Mouse (Mus musculus) hindbrain, embryonic 16.5 days (tissue): Measurements from ENCODE around the gene Top1. TPM values are rescaled to one million over a fixed set of nuclear protein-coding genes. Genes with fewer than 3 reads are reported as not detected.

Experiments used
- ATAC-seq: fragments of 200-750 bp; cut with Nextera tagmentation; 2 replicates; pipeline ENCODE4 v1.8.0; 2017; ENCODE audit warnings: moderate TSS enrichment, moderate library complexity
- H3K27ac ChIP-seq: fragments of 300-500 bp; sonication (generic); 2 replicates; pipeline ENCODE4 v1.5.1; 2014; ENCODE audit warnings: low read depth, mild to moderate bottlenecking, control low read depth, low read length, moderate library complexity
- H3K27me3 ChIP-seq: fragments of 300-500 bp; sonication (generic); replicated peaks from 2 replicates; pipeline ENCODE4 v1.6.1; 2014; ENCODE audit warnings: low read length; ENCODE audit not compliant: control insufficient read depth, insufficient read depth
- H3K36me3 ChIP-seq: fragments of 300-500 bp; sonication (generic); 2 replicates; pipeline ENCODE4 v1.6.1; 2014; ENCODE audit warnings: mild to moderate bottlenecking, low read length, moderate library complexity, mixed read lengths; ENCODE audit not compliant: control insufficient read depth, insufficient read depth
- H3K4me1 ChIP-seq: fragments of 300-500 bp; sonication (generic); 2 replicates; pipeline ENCODE4 v1.6.1; 2014; ENCODE audit warnings: low read depth, low read length; ENCODE audit not compliant: control insufficient read depth, insufficient read depth
- H3K4me2 ChIP-seq: fragments of 300-500 bp; sonication (generic); 2 replicates; pipeline ENCODE4 v1.6.1; 2014; ENCODE audit warnings: mild to moderate bottlenecking, low read length, control low read depth, moderate library complexity
- H3K4me3 ChIP-seq: fragments of 300-500 bp; sonication (generic); 2 replicates; pipeline ENCODE4 v1.5.1; 2014; ENCODE audit warnings: mild to moderate bottlenecking, low read length, control low read depth, moderate library complexity
- H3K9ac ChIP-seq: fragments of 300-500 bp; sonication (generic); 2 replicates; pipeline ENCODE4 v1.6.1; 2014; ENCODE audit warnings: low read depth, mild to moderate bottlenecking, control low read depth, low read length, moderate library complexity
- H3K9me3 ChIP-seq: fragments of 300-500 bp; sonication (generic); 2 replicates; pipeline ENCODE4 v1.6.1; 2014; ENCODE audit warnings: mild to moderate bottlenecking, low read length, moderate library complexity; ENCODE audit not compliant: control insufficient read depth
- WGBS: fragments of 180-500 bp; shearing (Covaris S2); extraction: QIAGEN DNeasy Blood & Tissue Kit; methylation state at CpG from one replicate; pipeline ENCODE4 v1.1.7; 2014; 5-methylcytosine and 5-hydroxymethylcytosine counted together
- polyA plus RNA-seq: library from polyadenylated mRNA; unstranded; fragments of >200 nt; fragmentation: Nextera tagmentation; extraction: Ambion mirVana; gene quantifications from 2 replicates; pipeline ENCODE4 v1.2.1, GENCODE M21; 2015

Top1 gene
- polyA plus RNA-seq, 1 experiment from 2014 or later, result 55.7 TPM

DNA sequence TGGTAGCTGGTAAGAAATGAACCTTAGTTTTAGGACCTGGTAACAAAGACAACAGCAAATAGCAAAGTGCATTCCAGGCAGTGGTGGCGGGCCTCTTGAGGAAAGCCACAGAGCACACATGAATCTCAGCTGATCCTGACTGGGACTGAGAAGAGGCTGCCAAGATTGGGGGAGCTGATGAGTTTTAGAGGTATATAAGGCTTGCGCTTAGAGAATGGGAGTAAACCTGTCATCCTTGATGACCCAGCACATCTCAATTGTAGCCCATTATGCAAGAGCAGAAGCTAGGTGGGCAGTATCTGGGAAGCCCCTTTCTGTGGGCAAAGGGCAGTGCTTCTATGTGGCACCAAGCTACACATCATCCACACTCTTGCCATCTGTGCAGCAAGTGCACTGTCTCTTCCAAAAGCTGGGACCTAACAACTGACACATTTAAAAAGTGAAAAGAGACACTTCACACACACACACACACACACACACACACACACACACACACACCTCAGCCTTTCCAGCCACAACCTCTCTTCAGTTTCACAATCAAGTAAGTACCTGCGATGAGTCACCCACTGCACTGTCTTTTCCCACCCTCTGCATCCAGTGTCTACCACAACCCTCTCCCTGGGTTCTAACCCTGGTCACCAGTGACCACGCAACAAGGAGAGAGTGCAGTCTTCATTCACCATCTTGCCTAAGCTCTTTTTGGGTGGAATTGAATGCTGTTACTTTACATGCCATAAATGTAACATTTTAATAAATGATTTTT, 78.1 kb downstream of the Top1 start:
- H3K27me3 ChIP-seq, result no peaks in the 10 kb centered on the region
- no peak overlapping the region for H3K4me3 ChIP-seq
- whole genome bisulfite sequencing, result 98% methylated on average over 4 of the region's 4 CpGs
- no peak overlapping the region for H3K4me2 ChIP-seq
- no peak overlapping the region for H3K27ac ChIP-seq
- no peaks in the 10 kb centered on the region for H3K4me1 ChIP-seq
- H3K36me3 ChIP-seq, result peaks cover 29% of the 10 kb centered on the region
- no peak overlapping the region for H3K9ac ChIP-seq
- no peaks in the 10 kb centered on the region for H3K9me3 ChIP-seq
- ATAC-seq, result no peak

DNA sequence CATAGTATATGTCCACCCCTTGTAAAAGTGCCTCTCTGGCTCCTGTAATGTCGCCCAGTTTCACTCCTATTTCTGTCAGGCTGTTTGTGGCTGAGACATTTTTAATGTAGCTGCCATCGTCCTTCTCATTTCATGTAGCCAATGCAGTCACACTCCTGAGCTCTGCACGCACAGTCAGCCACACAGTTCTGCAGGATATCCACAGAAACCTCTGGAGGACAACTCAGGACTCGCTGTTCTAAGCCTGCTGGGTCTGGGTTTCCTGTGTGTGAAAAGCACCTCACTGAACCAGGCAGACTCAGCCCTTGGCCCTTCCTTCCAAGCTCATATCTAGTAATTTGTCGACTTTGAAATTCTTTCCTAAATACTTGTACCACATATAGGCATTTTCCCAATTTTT, 78.8 kb downstream of the Top1 start:
- Histone ChIP-seq H3K4me3 (no peak overlapping the region), H3K27ac (no peak overlapping the region), H3K36me3 (peaks cover 26% of the 10 kb centered on the region), H3K9ac (no peak overlapping the region), H3K4me2 (no peak overlapping the region), H3K9me3 (no peaks in the 10 kb centered on the region), H3K27me3 (no peaks in the 10 kb centered on the region), H3K4me1 (no peaks in the 10 kb centered on the region)
- 93% methylated on average over 5 of the region's 5 CpGs for WGBS
- no peak for ATAC-seq

DNA sequence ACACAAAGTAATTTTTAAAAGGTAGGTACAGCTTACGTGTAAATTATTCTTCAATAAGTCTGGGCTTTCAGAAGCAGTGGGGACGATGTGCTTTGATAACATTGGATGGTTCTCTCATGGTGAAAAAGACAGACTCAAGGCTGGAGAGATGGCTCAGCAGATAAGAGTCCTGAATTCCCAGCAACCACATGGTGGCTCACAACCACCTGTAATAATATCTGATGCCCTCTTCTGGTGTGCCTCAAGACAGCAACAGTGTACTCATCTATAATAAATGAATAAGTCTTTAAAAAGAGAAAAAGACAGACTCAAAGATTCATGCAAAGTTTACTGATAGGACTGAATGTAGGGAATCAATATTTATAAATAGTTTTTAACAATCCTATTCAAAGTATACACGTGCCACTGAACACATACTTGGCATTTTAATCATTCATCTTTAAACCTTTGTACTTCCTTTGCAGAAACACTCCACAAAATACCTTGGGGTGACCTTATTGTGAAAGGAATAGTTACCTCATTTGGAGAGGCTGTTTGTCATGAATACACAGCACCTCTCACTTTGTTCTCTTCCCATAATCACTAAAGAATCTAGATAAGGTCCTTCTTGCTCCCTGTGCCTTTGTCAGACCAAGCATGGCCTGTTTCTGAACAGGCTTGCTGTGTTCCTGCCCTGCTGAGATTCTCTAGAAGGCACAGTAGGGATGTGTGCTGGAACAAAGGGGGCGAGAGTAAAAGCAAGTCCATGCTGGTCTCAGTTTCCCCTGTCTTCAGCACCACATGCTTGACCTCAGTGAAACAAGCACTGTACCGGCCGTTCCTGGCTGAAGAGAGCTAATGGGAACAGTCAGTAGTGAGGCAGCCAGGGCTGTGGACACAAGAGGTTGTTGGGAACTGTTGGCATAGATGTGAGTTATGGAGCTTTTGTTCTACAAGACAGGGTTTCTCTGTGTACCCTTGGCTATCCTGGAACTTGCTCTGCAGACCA, 80.5 kb downstream of the Top1 start:
- ATAC-seq, result no peak
- 83% methylated on average over 6 of the region's 6 CpGs for WGBS
- no peak overlapping the region for H3K9ac ChIP-seq
- peaks cover 9% of the 10 kb centered on the region for H3K4me1 ChIP-seq
- H3K27me3 ChIP-seq, result no peaks in the 10 kb centered on the region
- no peak overlapping the region for H3K27ac ChIP-seq
- H3K4me2 ChIP-seq, result no peak overlapping the region
- H3K36me3 ChIP-seq, result peaks cover 18% of the 10 kb centered on the region
- no peak overlapping the region for H3K4me3 ChIP-seq
- no peaks in the 10 kb centered on the region for H3K9me3 ChIP-seq

DNA sequence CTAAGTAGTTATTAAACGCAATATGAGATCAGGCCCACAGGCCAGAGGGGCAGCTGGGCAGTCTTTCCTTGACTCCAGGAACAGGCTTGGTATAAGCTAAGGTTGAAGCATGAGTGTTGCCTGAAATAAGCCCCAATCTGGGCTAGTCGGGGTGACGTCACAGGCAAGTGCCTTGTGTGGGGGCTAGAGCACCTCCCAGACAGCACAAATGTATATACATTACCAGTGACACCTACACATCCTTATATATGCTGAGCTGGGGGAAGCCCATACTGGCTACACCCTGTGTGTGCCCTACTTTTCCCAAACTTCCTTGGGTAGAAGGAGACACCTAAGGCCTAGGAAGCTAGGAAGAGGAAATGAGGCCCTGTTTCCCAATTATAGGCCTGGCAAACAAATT, 83.3 kb downstream of the Top1 start:
- H3K4me2 ChIP-seq, result no peak overlapping the region
- no peaks in the 10 kb centered on the region for H3K9me3 ChIP-seq
- H3K27me3 ChIP-seq, result no peaks in the 10 kb centered on the region
- H3K4me3 ChIP-seq, result no peak overlapping the region
- 89% methylated on average over 3 of the region's 3 CpGs for WGBS
- ATAC-seq, result no peak
- H3K27ac ChIP-seq, result no peak overlapping the region
- H3K9ac ChIP-seq, result no peak overlapping the region
- H3K4me1 ChIP-seq, result peaks cover 24% of the 10 kb centered on the region
- H3K36me3 ChIP-seq, result 0 out of 2 replicates have a peak, but pooled peaks cover 4% of the 10 kb centered on the region

DNA sequence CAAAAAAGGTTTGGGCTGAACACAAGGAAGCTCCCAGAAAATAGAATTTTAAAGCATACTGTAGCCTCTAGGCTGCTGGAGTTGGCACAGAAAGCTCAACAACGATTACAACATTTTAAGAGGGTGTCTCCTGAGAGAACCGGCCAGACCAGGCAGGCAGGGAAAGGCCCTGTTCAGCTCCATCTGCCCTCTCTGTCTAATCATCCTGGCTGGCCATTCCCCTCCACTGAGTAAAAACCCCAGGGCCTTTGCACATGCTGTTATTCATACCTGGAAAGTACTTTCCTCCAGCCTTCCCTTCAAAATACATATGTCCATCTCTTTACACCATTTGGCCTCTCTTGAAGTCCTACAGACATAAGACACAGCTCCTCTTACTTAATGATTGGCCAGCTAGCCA, 83.7 kb downstream of the Top1 start:
- H3K4me2 ChIP-seq, result no peak overlapping the region
- H3K4me3 ChIP-seq, result no peak overlapping the region
- H3K9me3 ChIP-seq, result no peaks in the 10 kb centered on the region
- WGBS, result 69% methylated on average over 2 of the region's 2 CpGs
- no peak overlapping the region for H3K9ac ChIP-seq
- 0 out of 2 replicates have a peak, but pooled peaks cover 2% of the 10 kb centered on the region for H3K36me3 ChIP-seq
- peaks cover 28% of the 10 kb centered on the region for H3K4me1 ChIP-seq
- H3K27me3 ChIP-seq, result no peaks in the 10 kb centered on the region
- no peak overlapping the region for H3K27ac ChIP-seq
- ATAC-seq, result no peak

DNA sequence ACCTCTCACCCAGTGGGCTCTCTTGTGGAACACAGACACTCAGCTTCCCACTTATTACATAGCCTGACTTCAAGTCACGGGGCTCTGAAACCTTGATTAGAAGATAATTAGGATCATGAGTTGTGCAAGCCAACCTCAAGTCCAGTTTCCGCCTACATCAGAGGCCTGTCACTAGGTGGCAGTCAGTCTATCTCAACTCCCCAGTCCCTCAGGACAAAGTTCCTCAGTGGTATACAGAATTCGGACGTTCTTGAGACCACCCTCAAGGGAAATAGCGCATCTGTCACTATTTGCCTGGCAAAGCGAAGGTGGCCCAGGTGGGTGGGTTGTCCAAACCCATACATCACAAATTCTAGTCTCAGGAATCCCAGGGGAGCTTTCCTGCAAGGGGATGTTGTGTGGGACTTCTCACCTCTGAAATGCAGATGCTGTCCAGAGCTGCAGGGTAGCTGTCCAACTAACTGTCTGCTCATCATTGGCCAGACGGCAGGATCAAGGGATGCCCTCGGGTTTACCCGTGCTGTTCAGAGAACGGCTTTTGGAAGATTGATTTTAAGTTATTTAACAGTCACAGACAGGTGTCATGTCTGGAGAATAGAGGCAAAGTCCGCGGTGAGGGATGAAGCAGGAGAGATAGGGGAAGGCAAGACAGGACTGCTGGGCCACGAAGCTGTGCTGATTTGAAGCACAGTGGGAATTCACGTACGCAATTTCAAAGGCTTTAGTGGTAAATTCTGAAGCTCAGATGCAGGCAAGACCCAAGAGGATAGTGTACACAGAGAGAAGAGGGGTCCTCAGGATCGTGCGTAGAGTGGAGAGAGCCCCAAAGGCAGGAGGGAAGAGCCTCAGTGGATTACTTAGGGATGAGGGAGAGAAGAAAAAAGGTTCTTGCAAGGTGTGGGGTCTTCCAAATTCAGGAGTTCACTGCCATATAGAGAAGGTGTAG, 84.4 kb downstream of the Top1 start:
- Histone ChIP-seq H3K4me1 (peaks cover 35% of the 10 kb centered on the region), H3K36me3 (0 out of 2 replicates have a peak, but pooled peaks cover 2% of the 10 kb centered on the region), H3K9ac (peak overlapping the region; percentile 100), H3K27me3 (no peaks in the 10 kb centered on the region), H3K27ac (peak overlapping the region; percentile 98), H3K9me3 (no peaks in the 10 kb centered on the region), H3K4me3 (peak overlapping the region; percentile 96), H3K4me2 (peak overlapping the region; percentile 89)
- WGBS, result 23% methylated on average over 17 of the region's 17 CpGs
- no peak; the same call in 1 of the 2 replicates for ATAC-seq

DNA sequence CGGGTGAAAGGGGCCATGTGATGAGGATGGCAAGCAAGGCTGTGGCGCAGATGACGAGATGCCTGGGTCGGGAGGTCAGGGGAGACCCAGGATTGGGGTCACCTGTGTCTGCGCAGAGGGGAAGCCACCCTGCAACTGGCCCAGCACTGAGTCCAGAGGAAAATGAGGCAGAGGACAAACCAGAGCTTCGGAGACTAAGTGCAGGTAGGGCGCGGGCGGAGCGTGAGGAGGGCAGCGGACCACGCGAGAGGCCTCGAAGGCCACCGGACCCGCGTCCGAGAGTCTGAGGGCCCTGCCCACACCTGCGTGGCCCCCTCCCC, 85.1 kb downstream of the Top1 start:
- peak overlapping the region; percentile 96 for H3K4me3 ChIP-seq
- peak overlapping the region; percentile 98 for H3K27ac ChIP-seq
- ATAC-seq, result no peak
- no peaks in the 10 kb centered on the region for H3K27me3 ChIP-seq
- H3K36me3 ChIP-seq, result no peaks in the 10 kb centered on the region
- peaks cover 36% of the 10 kb centered on the region for H3K4me1 ChIP-seq
- WGBS, result 7% methylated on average over 19 of the region's 19 CpGs
- H3K9ac ChIP-seq, result peak overlapping the region; percentile 100
- no peaks in the 10 kb centered on the region for H3K9me3 ChIP-seq
- peak overlapping the region; percentile 89 for H3K4me2 ChIP-seq

DNA sequence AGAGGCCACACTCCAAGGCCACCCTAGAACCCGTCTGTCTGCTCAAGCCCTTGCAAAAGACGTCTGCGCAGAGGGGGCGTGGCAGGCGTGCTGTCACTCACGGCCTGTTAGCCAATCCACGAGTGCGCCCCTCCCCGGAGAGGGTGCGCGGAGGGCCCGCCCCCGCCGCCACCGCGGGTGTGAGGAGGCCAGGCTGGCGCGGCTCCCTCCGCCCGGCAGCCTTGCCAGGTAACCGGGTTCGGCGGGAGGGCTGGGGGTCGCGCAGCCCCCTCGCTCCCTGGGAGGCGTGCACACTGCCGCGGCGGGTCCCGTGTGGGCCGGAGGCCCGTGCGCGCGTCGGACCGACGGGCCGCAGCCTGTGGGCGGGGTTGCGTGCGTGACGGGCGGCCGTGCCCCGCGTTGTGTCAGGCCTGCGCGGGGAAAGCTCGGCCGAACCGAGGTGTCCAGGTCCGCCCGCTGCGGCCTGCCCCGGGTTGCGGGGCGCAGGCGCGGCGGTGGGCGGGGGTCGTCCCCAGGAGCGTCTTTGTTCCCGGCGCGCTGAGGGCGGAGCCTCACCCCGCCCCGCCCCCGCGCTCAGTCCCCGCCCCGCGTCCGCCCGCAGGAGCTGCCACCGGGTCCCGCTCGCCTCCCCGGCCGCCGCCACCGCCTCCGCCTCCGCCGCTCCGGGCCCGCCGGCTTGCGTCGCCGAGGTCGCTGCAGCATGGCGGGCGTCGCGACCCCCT, 85.6 kb downstream of the Top1 start, which contains the start of gene Plcg1:
Gene Plcg1, plus strand, starts transcription at position 184 of the 722 bp plus-strand sequence.
- ATAC-seq, result peak; percentile 94
- under 1% methylated on average over 55 of the region's 99 CpGs for WGBS
- Histone ChIP-seq H3K36me3 (no peaks in the 10 kb centered on the region), H3K9ac (peak within 1 kb of the TSS; percentile 100), H3K4me1 (peaks cover 36% of the 10 kb centered on the region), H3K4me3 (peak within 1 kb of the TSS; percentile 96), H3K9me3 (no peaks in the 10 kb centered on the region), H3K27me3 (no peaks in the 10 kb centered on the region), H3K27ac (peak within 1 kb of the TSS; percentile 98), H3K4me2 (peak within 1 kb of the TSS; percentile 89)
